Mouse (Mus musculus): ENCODE measurements around the gene Vmn2r32. TPM values are rescaled to one million over a fixed set of nuclear protein-coding genes. Genes with fewer than 3 reads are reported as not detected.

Gene Vmn2r32
- not detected for total RNA-seq (2023)

DNA sequence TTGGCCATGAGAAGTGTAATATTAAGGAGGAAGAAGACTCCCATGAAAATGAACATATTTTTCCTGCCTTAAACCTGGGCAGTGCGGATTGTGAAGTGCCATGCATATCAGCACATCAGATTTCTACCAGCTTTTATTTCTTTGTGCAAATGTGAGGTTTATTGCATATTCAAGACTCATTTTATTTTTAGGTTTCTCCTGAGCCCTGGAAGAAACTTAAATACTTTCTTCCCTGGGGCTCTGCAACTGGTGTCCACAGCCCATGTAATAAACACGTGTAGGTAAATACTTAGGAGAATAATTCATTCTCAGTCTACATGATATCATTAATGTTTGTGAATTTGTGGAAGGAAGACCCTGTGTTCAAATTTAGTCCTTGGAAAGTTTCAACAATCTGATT is at the start of gene Vmn2r32:
Gene Vmn2r32 (minus strand): TSS at position 101 of the 400 bp plus-strand sequence.

Other genes with a start within 250 kb of the Vmn2r32 start
- 0.59 TPM for gene Vmn2r29, start 232.7 kb downstream of the Vmn2r32 start, total RNA-seq (2023)
- gene Gm45844, start 201.7 kb downstream of the Vmn2r32 start, total RNA-seq (2023), result 1.5 TPM
- 50.6 TPM for gene Clcn4, start 179.2 kb downstream of the Vmn2r32 start, total RNA-seq (2023)
- gene Vmn2r30, start 142.4 kb downstream of the Vmn2r32 start, total RNA-seq (2023), result not detected
- not detected for gene Gm45783, start 105.4 kb downstream of the Vmn2r32 start, total RNA-seq (2023)
- gene Vmn2r31, start 80.3 kb downstream of the Vmn2r32 start, total RNA-seq (2023), result not detected
- gene Vmn2r33, start 86.8 kb upstream of the Vmn2r32 start, total RNA-seq (2023), result not detected
- gene Vmn2r34, start 209.5 kb upstream of the Vmn2r32 start, total RNA-seq (2023), result not detected

Measured in CD4-positive naive resting alpha-beta T cell, adult 57 days (primary cell).